Mouse (Mus musculus): ENCODE measurements around the gene Rpl6. TPM values are rescaled to one million over a fixed set of nuclear protein-coding genes. Genes with fewer than 3 reads are reported as not detected.

Rpl6 gene
- polyA plus RNA-seq, 1 experiment = 411 TPM

DNA sequence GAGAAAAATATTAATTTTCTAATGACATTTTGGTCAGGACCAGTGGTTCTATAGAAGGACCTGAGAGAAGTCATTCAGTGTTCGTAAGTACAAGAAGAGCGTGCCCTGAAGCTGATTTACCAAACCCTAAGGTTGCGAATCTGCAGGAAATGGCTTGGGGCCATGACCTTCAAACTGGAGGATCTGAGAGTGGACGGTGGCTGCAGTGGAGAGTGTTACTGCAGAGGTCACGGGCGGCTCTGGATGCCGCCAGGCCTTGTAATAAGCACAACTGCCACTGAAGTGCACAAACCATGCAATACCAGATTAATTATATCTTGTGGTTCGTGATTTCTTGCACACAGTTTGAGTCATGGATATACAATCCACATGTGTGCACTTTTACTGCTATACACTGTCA lies 47.5 kb downstream of the Rpl6 start:
- no peak for DNase-seq (ENCODE audit: extremely low spot score in 1 of 2, low spot score in 1 of 2)

DNA sequence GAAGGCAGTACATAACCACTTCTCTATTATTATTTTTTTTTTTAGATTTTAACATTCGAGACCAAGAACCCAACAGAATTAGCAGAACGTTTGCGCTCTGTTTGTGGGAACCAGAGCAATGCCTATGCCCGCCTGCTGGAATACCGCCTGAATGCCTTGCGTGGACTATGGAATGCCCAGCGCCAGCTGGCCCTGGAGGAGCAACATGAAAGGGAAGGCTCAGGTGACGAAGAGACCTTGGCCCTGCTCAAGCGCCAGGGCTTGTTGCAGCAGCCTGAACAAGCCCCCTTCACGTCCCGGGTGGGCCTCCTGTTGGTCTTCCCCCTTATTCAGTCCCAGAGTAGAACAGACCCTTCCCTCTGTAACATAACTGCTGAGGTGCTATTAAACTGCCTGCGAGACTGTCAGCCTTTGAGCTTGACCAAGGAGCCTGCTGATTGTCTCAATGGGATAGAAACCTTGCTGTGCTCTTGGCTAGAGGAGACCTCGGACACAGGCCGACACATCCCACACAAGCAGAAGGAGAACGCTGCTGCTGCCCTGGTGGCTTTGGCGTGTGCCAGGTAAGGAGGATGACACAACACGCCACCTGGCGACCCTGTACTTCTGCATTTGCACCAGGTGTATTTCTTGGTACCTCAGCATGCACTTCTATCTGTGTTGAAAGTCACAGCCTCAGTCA lies 49.7 kb downstream of the Rpl6 start:
- DNase-seq (ENCODE audit: extremely low spot score in 1 of 2, low spot score in 1 of 2) = no peak

DNA sequence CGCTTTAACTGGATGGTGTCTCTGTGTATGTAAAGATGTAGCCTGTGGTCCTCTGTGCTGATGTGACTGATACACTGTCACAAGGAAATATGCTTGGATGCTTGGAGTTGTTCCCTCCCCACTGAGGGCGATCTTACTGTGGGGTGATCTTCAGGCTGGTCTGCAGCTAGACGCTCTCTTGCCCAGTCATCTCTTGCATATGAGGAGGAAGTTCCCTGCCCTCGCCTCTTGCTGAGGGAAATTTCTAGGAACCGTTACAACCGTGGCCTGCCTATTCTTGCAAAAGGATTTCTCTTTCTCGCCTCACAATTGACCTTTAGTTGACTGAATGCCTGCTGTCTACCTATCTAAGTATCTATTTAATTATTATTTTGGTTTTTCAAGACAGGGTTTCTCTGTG lies 50.7 kb downstream of the Rpl6 start:
- no peak for DNase-seq (ENCODE audit: extremely low spot score in 1 of 2, low spot score in 1 of 2)

Other genes with a start within 250 kb of the Rpl6 start
- gene Rph3a, start 194.4 kb upstream of the Rpl6 start, polyA plus RNA-seq (2012; rRNA removed) = 188 and 208 TPM in 2 replicates
- 63.8 and 64.8 TPM in 2 replicates for gene Ptpn11, start 13.1 kb upstream of the Rpl6 start, polyA plus RNA-seq (2012; rRNA removed)
- 70.9 and 77.4 TPM in 2 replicates for gene Hectd4, start 15.7 kb downstream of the Rpl6 start, polyA plus RNA-seq (2012; rRNA removed)
- gene Trafd1, start 181.2 kb downstream of the Rpl6 start, polyA plus RNA-seq (2012; rRNA removed) = 163 and 173 TPM in 2 replicates
- 21.6 and 25.5 TPM in 2 replicates for gene Naa25, start 193.5 kb downstream of the Rpl6 start, polyA plus RNA-seq (2012; rRNA removed)
- 6.9 and 9.2 TPM in 2 replicates for gene Tmem116, start 247.4 kb downstream of the Rpl6 start, polyA plus RNA-seq (2012; rRNA removed)
- 93.6 and 116 TPM in 2 replicates for gene Erp29, start 248.0 kb downstream of the Rpl6 start, polyA plus RNA-seq (2012; rRNA removed)